ENCODE assay signal across 8 mouse cellular contexts in genomic region chr2:170129248-170129922, GRCm38 (mm10). TPM values are rescaled to one million over a fixed set of nuclear protein-coding genes. Genes with fewer than 3 reads are reported as not detected.
DNase-seq lines count a peak whose midpoint lies in the region; ATAC-seq and TF ChIP-seq lines count a peak whose summit lies in the region.

No protein-coding gene starts in this region.

- H3K9me3 ChIP-seq in forebrain, embryonic 10.5 days = no peaks in the 10 kb centered on the region
- H3K9me3 ChIP-seq in limb, embryonic 14.5 days (ENCODE audit: control insufficient read depth, low read length) = no peaks in the 10 kb centered on the region

- peak overlapping the region; percentile 57 for H3K4me2 ChIP-seq in limb, embryonic 14.5 days (replicated peaks; ENCODE audit: low read depth, low read length, severe bottlenecking)

- WGBS in forebrain, embryonic 10.5 days = 9% methylated on average over 5 of the region's 5 CpGs
- 19% methylated on average over 5 of the region's 5 CpGs for WGBS in limb, embryonic 14.5 days
- WGBS in small intestine, adult 2 months = 9% methylated on average over 5 of the region's 5 CpGs

- no peak for TF ChIP-seq POLR2A in limb, embryonic 14.5 days (IDR thresholded peaks at IDR 0.05; ENCODE audit: borderline replicate concordance, extremely low read depth, insufficient read depth, insufficient read length)
- TF ChIP-seq POLR2A in small intestine, adult 2 months (IDR thresholded peaks at IDR 0.05; ENCODE audit: low read depth, low read length) = no peak

- peak overlapping the region; percentile 100 for H3K27ac ChIP-seq in forebrain, embryonic 10.5 days
- 0 out of 2 replicates have a peak overlapping the region, but pooled peaks have one; percentile 19 for H3K27ac ChIP-seq in limb, embryonic 14.5 days (replicated peaks; ENCODE audit: low read depth, low read length)
- H3K27ac ChIP-seq in small intestine, adult 2 months (ENCODE audit: insufficient read depth, low read depth, low read length) = peak overlapping the region; percentile 94

- H3K9ac ChIP-seq in limb, embryonic 14.5 days (ENCODE audit: low read depth, low read length, severe bottlenecking) = peak overlapping the region; percentile 96; the same call in 1 of the 2 replicates

- H3K4me1 ChIP-seq in forebrain, embryonic 10.5 days = peaks cover 86% of the 10 kb centered on the region
- peaks cover 49% of the 10 kb centered on the region for H3K4me1 ChIP-seq in limb, embryonic 14.5 days (ENCODE audit: control insufficient read depth, insufficient read depth, low read length)
- peaks cover 29% of the 10 kb centered on the region for H3K4me1 ChIP-seq in small intestine, adult 2 months (ENCODE audit: control insufficient read depth, insufficient read depth, insufficient read length, low read length)

- ATAC-seq in limb, embryonic 14.5 days (ENCODE audit: low FRiP score, low read depth) = no peak

- DNase-seq in adrenal gland, adult 2 months = peak; percentile 41
- no peak for DNase-seq in adrenal gland, postnatal 36 days
- peak; percentile 69 for DNase-seq in 416B (ENCODE audit: low read depth)
- DNase-seq in forebrain, embryonic 10.5 days (ENCODE audit: extremely low spot score, low spot score) = no peak
- peak; percentile 16 for DNase-seq in limb, embryonic 14.5 days (ENCODE audit: low spot score)
- DNase-seq in thymus, postnatal 4 days = no peak
- DNase-seq in adrenal gland, postnatal 10 days = no peak

- H3K4me3 ChIP-seq in forebrain, embryonic 10.5 days = peak overlapping the region; percentile 92
- H3K4me3 ChIP-seq in limb, embryonic 14.5 days (replicated peaks; ENCODE audit: low read length) = peak overlapping the region; percentile 89
- H3K4me3 ChIP-seq in small intestine, adult 2 months (ENCODE audit: low read depth, low read length) = peak overlapping the region; percentile 95

- no peak for TF ChIP-seq CTCF in small intestine, adult 2 months (IDR thresholded peaks at IDR 0.05; ENCODE audit: extremely low read depth, insufficient read length, insufficient replicate concordance, low read depth, low read length)

- H3K36me3 ChIP-seq in forebrain, embryonic 10.5 days (replicated peaks) = peaks cover 13% of the 10 kb centered on the region
- H3K36me3 ChIP-seq in limb, embryonic 14.5 days (ENCODE audit: control insufficient read depth, insufficient read depth, low read length) = no peaks in the 10 kb centered on the region
- H3K36me3 ChIP-seq in small intestine, adult 2 months (ENCODE audit: control insufficient read depth, insufficient read depth, low read length) = peaks cover 1% of the 10 kb centered on the region; the same call in 1 of the 2 replicates

- peaks cover 6% of the 10 kb centered on the region; the same call in 1 of the 2 replicates for H3K27me3 ChIP-seq in forebrain, embryonic 10.5 days (ENCODE audit: poor library complexity, severe bottlenecking)
- H3K27me3 ChIP-seq in limb, embryonic 14.5 days (ENCODE audit: control insufficient read depth, insufficient read depth, low read length) = no peaks in the 10 kb centered on the region
- no peaks in the 10 kb centered on the region for H3K27me3 ChIP-seq in small intestine, adult 2 months (ENCODE audit: control insufficient read depth, insufficient read depth, low read length)

RNA-seq across cellular contexts. Expression of gene Zfp217, which starts 18.5 kb away (rescaled TPM):
- 10 to 100 TPM; 16.4 to 23.1 TPM for total RNA-seq in adrenal gland, adult 2 months (2021)
- 10.1 and 10.8 TPM in 2 replicates for polyA plus RNA-seq in adrenal gland, adult 2 months (2012; rRNA removed)
- 10 to 100 TPM; 23.9 to 24.2 TPM for total RNA-seq in adrenal gland, postnatal 36 days (2021)
- 3.4 and 4.1 TPM in 2 replicates for polyA plus RNA-seq in forebrain, embryonic 10.5 days (2016; fragmentation: Nextera tagmentation; extraction: Ambion mirVana)
- 11.7 and 12.2 TPM in 2 replicates for polyA plus RNA-seq in limb, embryonic 14.5 days (2012; rRNA removed)
- 4.0 and 4.8 TPM in 2 replicates for polyA plus RNA-seq in limb, embryonic 14.5 days (2014; fragmentation: Nextera tagmentation; extraction: Ambion mirVana)
- polyA plus RNA-seq in small intestine, adult 2 months (2012; rRNA removed) = 5.2 and 10.4 TPM in 2 replicates
- 10 to 100 TPM; 22.0 to 31.0 TPM for total RNA-seq in adrenal gland, postnatal 10 days (2021)

Comparison
In these comparisons a context has a peak if more than half of its experiments do, and no peak if none do; other contexts are left out.
1. DNase-seq: peak in adrenal gland, adult 2 months (single experiment), 416B (single experiment) and limb, embryonic 14.5 days (single experiment); none in adrenal gland, postnatal 36 days (0 of 2), forebrain, embryonic 10.5 days (single experiment), thymus, postnatal 4 days (single experiment) and adrenal gland, postnatal 10 days (single experiment).
2. H3K27ac ChIP-seq: peak in every context shown above with its lines; median percentile 100 in forebrain, embryonic 10.5 days; 94 in small intestine, adult 2 months; 19 in limb, embryonic 14.5 days.
3. Peak in every context shown above with its lines, with median percentiles within 50 percentile points of each other: H3K4me3 ChIP-seq.